Mouse (Mus musculus): Measurements from ENCODE around the gene Kdf1.

DNA sequence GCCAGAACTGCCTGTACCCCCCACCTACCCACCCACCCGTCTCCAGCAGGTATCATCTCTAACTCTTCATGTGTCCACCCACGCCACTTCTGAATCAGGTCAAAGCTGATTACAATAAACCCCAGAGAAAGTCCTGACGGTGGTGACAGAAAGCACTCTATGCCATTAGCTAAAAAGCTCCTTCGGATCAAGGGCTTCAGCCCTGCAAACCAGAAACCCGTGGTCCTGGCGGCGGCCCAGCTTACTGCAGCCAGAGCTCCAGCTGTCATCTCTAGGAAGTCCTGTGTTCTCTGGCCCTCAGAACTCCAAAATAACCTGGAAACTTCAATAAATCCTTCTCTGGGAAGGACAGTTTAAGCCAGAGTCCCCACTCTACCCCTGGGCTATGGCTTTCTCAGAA, 23.1 kb upstream of the Kdf1 start:
- no peak for TF ChIP-seq CTCF (IDR thresholded peaks at IDR 0.05; ENCODE audit: low read depth, low read length)
- TF ChIP-seq POLR2A (IDR thresholded peaks at IDR 0.05; ENCODE audit: extremely low read depth, insufficient read depth, low read length): no peak

Measured in liver, adult 2 months (tissue).